Mouse (Mus musculus): ENCODE measurements around the gene Phactr1.

Phactr1 gene

DNA sequence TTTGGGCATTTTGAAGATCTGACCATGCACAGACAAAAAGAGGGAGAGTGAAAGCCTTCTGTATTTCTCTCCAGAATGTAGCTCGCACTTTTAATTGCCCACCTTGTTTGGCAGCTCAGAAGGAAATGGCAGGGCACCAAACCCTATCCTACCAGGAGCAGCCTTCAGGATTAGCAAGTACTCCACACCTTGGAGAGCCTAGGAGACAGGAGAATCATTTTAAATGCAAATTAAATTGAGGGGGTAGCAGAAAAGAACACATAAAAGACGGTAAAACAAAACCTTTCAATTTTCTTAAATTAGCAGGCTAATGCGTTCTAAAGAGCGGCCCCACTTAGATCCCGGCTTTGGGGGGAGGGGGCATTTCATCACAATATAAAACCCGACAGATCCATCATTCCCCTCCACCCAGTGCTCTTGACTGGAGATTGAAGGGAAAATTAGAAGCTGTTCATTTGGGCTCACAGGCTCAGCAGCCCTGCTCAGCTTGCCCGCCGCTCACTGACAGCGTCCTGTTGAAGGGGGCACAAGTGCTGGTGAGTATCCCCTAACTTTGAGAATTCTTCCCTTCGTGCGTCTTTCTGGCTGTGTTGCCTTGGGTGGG is at the start of gene Phactr1:
Gene Phactr1, plus strand, starts transcription at position 233 of the 604 bp plus-strand sequence.
- in situ Hi-C loops (cut with MboI, MseI): no loop called here

DNA sequence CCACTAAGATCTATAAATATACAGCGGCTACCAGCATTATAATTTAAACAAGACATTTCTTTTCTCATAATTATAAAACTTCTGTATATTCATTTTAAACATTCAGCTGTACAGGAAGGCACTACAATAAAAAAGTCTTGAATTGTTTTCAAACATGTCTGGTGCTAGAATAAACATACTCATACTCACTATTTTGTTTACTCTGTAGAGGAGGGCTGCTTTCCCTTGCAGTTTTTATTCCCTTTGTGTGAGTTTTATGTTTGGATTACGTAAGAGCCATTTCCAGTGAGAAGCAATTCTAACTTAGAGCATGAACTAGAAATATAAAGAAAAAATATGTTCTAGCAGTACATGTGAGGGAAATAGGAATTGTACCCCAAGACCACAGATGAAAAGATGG is 45.5 kb upstream of the Phactr1 start:
- in situ Hi-C loops (cut with MboI, MseI): no loop called here

DNA sequence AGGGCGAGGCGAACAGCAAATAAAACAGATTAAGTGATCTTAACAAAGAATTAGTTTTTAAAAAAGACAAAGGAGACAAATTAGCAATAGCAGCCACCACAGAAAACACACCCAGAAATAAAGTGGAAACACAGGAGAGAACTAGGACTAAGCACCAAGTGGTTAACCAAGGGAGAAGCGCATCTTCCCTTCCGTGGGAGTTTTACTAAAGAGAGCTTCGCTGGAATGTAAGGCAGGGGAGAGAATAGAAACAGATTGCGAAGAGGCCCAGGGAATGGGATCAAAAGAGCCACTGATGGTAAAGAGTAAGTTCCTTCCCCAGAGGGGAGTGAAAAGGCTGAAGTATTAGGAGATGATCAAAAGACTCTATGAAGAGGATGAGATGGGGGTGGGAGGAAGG is 30.2 kb upstream of the Phactr1 start:
- in situ Hi-C loops (cut with MboI, MseI): no loop called here

DNA sequence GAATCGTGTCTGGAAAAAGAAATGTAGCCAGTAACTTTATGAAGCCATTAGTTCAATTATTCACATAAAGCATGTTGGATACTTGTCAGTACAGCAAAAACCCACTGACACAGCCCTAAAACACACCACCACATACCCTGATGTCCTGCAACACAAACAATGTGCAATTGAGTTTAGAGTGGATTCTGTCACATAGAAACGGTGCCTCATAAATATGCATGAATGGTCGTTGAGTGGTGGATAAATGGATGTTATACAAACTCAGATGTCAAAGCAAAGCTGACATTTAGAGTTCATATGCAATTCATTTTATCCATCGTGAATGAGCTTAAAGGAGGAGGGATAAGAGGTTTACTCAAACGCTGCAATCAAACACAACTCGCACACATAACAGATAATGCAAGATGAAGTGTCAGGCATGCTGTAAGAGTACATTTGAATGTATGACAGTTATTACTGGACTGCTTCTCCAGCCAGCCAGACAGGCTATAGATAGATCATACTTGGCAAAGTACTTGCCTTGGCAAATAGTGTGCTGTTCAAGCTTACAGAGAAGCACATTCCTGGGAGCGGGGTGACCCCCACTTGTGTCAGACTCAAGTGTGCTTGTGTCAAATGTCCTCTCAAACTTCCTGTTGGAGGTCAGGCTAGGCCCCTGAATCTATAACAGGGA is 23.6 kb upstream of the Phactr1 start:
- in situ Hi-C loops (cut with MboI, MseI): no loop called here

DNA sequence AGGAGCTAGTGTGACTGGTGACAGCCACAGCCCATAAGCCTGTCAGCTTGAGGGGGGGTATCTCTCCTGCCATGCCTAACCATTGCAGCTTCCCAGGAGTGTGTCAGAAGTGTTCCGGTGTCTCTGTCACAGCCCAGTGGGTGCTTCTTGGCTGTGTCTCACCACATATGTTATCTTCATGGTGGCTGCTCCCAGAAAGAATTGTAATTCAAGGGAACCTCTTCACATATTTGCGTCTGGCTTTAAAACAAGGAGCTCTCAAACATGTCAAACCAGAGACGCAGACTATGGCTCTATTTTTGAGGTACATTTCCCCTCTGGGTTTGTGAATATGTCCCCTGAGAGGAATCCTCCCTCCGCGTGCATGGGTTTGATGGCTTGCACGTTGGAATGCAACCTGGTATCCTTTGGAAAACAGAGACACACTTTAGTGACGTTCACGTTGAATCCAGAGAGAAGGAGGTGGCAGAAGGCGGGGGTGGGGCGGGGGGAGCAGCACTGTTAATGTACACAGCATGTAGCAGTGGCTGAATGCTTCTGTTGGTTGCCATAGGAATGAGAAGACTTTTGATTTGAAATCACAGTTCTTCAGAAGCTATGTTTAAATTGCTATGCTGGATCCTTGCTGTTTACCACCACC is 8.7 kb upstream of the Phactr1 start:
- in situ Hi-C loops (cut with MboI, MseI): no loop called here

DNA sequence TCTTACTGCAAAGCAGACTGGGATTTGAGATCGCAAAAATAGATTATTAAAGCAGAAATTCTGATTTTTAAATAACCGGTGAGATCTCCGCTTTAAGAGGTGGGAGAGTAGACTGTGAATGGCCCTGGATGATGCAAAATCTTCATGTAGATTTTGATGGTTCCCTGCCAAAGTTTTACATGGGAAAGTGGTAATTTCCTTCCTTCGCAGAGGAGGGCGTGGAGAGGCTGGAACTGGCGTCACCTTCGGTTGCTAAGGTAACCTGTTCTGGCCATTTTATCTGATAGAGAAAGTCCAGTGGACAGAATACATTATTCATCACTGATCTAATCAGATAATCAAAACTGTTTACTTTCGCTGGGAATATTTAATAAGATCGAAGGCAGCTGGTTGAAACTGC is 876 bp downstream of the Phactr1 start:
- in situ Hi-C loops (cut with MboI, MseI): no loop called here

DNA sequence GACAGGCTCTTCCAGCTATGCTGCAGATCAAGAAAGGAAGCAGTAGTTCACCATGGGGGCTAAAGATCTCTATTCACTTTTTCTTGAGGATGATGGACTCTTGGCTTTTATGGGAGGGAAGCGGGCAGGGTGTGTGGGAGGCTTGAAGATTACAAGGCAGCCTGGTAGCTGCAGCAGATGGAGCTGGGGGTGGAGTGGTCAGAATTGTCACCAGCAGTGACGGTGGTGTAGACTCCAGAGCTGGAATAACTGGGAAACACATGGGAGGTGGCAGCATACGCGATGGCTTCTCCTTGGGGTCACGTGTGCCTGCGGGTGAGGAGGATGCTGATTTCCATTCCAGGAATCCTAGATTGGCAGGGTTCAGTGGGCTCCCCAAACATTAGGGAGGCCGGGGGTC is 3.8 kb downstream of the Phactr1 start:
- in situ Hi-C loops (cut with MboI, MseI): no loop called here

DNA sequence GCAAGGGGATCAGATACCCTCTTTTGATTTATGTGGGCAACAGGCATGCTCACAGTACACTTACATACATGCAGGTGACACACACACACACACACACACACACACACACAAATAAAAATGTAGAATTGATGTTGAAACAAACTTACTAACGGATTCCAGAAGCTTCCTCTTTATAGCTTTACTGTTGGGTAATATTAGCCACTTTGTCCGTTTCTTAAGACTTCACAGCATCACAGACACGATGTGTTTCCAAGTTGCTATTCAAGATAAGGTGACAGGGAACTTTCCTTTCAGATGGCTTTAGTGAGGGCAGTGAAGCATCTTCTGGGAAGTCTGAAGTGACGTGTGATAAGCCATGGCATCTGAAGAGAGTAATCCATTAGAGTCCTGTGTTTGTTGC is 11.8 kb downstream of the Phactr1 start:
- in situ Hi-C loops (cut with MboI, MseI): no loop called here

DNA sequence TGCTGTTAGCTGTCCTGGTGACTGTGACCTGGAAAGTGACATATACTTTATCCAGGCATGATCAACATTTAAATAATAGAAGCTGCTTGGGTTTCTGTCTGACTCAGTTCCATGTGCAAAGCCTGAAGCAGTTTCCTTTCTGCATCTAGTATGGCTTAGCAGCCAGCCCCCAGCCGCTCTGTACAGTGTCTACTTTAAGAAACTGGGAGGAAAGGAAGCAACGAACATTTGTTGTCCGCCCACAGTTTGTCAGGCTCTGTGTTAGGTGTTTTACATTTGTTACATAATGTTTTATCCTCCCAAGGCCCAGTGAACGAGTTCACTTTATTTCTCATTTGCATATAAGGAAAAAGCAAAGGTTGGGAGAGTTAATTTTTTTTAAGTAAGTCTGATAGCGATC is 16.2 kb downstream of the Phactr1 start:
- in situ Hi-C loops (cut with MboI, MseI): no loop called here

DNA sequence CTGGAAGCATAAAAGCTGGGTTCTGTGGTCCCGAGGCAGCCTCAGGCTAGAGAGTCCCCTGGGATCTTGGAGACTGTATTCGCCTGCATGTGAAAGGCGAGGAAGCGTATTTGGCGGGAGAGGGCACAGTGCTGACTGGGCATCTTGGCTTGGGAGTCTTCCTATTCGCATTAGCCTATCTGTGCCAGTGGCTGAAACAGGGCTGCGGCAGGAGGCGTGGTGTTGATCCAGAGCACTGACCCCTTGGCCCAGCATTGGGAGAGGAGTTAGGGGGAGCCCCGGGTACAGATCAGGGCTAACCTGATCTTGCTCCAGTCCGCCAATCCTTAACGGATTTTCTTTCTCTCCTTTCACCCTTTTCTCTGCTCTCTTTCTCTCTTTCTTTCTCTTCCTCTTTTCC is 28.7 kb downstream of the Phactr1 start:
- in situ Hi-C loops (cut with MboI, MseI): no loop called here

DNA sequence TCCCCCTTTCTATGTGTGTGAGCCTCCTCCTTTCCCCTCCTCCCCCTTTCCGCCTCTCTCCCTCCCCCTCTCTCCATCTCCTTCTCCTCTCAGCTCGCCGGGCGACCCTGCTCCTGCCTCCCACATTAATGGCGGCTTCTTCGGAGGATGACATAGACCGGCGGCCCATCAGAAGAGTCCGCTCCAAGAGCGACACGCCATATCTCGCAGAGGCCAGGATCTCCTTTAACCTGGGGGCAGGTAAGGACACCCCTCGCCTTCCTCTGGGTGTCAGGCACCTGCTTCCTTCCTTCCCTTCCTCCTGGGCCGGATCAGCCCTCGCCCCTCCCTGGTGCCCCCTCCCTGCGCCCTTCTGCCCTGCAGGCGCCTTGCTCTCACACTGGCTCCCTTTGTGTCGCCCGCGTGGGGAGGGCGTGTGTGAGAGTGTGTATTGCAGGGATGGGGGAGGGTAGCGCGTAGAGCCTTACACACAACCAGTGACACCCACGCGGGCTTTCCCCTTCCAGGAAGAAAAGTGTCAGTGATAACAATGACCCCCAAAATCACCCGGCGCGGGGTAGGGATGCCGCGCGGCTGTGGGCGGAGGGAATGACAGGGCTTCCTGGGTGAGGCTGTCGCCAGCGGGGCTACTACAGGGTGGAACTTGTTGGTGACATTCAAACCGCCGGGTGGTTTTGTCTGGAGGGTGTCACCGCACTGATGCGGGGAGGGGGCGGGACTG is 29.3 kb downstream of the Phactr1 start:
- in situ Hi-C loops (cut with MboI, MseI): no loop called here

DNA sequence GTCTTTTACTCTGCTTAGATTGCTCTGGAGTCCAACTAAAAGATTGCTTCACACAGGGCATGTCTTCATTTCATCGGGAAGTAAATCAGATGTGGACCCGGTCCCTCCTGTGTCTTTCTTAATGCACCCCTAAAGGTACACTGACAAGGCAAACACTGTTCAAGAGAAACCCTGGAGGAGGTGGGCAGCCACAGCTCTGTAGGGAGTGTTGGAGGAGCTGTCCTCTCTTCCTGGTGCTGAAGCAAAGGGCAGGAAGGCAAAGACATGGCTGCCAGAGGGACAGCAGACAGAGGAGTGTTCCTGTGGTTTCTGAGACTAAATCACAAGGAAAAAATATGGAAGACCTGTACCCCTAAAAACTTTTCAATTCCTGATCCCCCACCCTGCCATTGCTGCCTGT is 31.1 kb downstream of the Phactr1 start:
- in situ Hi-C loops (cut with MboI, MseI): no loop called here

DNA sequence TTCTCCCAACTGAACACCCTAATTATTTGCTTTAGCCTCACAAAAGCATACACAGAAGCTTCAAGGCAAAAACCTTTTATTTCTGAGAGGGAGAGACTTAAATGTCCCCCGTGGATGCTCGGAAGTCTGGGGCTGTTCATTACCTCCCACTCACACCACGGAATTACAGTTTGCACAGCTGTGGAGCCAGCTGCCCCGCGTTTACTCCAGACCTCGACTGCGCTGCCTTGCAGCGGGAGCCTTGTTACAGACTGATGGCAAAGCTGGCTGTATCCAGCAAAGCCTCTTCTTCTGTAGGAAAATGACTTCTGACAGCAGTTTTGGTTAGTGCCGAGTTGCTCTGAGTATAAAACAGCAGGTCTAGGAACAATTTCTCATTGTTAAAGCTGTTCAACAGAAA is 39.0 kb downstream of the Phactr1 start:
- in situ Hi-C loops (cut with MboI, MseI): no loop called here

DNA sequence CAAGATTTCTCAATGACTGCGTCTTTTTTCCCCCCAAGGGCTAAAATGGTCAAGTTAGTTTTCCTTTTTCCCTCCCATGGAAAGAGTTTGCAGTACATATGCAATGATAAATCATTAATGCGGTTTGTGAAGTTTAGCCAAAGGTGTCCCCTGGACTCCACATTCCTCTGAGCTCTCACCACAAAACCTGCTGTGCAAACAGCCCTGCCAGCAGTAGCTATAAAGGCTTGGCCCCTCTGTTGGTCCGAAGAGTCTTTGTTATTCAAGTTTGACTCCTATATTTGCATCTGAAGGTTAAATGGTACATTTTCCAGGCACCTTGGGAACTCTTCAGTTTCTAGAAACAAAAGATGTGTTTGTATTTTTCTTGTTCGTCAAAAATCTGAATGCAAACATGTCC is 39.7 kb downstream of the Phactr1 start:
- in situ Hi-C loops (cut with MboI, MseI): no loop called here

DNA sequence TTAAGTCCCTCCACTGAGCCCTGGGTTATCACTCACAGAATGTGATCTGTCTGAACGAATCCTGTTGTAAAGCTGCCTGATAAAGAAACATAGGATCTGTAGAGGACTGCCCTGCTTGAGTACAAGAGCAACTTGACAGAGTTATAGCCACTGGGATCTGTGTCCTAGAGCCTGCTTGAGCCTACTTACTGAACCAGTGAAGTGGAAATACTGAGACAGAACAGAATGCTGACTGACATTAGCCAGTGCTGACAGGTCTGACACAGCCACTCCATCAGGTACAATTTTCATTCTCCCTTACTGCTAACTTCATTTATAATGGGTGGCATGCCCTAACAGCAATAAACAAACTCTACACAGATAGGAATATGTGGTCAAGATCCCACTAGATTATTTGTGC is 40.2 kb downstream of the Phactr1 start:
- in situ Hi-C loops (cut with MboI, MseI): no loop called here

DNA sequence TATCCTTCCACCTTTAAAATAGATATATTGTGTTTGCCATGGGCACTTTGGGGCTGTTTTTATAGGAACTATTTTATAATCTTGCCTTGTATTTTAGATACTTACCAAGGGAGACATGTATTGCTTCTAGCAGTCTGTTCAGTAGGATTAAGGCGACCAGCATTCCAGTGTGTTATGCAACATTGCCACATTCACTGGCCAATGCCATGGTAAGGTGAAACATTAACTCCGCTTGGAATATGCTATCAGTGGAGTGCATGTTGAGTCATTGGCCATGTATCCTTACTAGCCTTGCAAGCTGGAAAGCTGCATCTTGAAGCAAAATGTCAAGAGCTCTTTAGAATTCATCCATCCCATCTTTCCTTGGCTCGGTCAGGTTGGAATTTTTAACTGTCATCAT is 43.6 kb downstream of the Phactr1 start:
- in situ Hi-C loops (cut with MboI, MseI): no loop called here

DNA sequence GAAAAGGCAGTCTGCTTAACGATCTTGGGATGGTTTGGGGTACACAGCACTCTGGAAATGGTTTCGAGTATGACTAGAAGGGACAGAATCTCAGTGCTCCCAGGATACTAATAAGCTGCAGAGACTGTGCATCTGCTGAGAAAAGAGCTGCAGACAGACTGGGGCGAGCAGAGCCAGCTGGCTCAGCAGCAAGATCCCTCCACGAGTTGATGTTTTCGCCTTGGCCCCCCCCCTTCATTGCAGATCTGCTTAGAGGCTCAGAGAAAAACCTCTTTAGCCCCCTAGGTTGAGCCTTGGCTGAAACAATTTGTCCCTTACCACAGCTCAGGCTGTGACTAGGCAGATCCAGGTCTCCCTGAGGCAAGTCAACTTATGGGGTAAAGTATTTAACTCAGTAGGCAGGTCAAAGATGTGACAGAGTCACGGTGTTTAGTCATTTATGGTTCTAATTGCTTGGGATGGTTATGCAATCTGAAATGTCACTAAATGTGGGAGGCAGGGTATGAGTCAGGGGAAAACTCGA is 45.3 kb downstream of the Phactr1 start:
- in situ Hi-C loops (cut with MboI, MseI): no loop called here

DNA sequence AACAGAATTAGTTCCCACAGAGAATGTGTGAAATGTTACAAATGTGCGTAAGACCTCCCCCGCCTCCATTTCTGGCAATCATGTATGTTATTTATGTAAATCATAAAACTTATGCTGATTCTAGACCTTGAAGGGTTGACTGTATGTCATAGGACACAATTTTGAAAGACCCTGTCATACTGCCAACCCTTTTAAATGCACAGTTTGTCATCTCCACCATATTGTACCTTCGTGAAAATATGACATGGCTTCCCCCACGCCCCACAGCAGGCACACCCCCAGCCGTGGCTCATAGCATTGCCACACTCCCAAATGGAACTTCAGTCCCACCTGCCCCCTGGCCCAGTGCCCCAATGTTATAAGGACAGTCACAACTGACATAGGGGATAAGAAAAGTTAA is 57.1 kb downstream of the Phactr1 start:
- in situ Hi-C loops (cut with MboI, MseI): no loop called here

DNA sequence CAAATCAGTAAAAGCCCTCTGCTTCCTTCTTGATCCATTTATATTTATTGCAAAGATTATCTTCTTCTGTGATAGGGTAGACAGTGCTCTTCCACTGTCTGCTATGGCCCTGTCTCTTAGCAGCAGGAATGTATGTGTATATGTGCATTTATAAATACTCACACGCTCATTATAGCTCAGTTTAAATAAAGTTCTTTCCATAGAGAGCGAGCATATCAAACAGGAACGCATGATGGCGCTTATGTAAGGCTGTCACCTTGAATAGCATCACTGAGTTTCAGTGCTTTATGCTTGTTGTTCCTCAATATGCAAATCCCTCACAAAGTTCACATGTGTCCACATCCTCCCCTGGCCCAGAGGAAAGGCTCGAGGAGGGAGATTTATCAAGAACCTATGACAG is 57.7 kb downstream of the Phactr1 start:
- in situ Hi-C loops (cut with MboI, MseI): no loop called here

DNA sequence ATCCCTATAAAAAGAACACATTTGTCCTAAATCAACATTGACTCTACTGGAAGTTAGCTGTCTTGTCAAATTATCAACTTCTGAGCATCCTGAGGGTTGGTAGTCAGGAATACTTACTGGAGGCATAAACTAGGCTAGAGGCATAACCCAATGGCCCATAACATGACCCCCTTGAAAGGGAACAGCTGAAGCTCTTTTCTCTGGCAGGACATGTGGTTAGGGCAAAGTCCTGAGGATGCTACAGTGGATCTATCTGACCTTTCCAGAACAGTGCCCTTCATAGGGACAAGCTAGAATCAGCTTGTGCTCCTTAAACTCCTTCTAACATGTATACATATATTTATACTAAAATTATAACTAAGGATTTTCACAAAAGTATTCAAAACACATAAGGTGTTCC is 61.8 kb downstream of the Phactr1 start:
- in situ Hi-C loops (cut with MboI, MseI): no loop called here

DNA sequence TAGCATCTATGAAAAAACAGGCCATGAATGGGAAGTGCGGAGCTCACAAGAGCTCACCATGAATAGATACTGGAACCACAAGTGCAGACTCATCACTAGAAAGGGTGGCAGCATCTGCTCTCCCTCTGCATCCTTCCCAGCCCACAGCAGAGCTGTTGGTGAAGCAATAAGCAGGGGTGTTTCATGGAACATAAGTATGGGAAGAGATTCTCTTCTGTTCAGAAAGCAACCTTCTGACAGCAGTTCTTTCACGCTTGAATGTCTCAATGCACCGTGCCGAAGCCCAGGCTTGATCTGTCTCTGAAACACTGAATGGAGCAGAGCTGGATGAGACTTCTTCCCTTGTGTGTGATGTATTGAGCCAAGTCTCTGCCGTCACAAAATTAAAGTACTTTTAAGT is 64.0 kb downstream of the Phactr1 start:
- in situ Hi-C loops (cut with MboI, MseI): no loop called here

DNA sequence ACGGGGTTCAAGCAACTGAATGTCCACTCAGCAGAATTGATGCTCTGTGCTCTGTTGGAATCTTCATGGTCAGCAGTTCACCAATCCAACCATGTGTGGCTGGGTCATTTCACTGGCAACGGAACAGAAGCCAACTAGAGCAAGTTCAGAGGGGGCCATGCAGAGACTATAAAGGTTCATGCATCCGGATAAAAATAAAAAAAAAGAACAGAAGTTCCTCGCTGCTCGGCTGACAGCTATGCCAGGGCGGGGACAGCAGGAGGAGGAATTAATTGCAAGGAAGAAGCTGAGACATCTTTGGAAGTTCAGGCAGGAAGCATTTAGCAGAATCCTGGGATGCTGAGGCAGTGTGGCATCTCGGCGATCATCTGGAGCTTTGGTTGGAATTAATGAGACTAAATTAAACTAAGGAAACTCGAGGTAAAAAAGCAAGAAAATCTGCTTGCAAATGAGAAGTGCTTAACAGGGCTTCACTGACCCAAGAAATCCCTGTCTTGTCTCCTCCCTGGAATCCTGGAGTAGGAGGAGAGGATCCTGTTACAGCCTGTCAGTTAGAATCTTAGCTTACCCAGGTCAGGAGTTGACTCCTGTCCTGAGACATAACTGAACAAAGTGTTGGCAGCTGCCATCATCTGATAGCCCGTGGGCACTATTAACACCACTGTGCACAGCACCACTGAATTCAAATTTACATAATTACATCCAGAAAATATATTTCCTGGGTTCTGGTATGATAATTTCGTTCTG is 77.4 kb downstream of the Phactr1 start:
- in situ Hi-C loops (cut with MboI, MseI): no loop called here
